Mouse (Mus musculus) cerebellum, adult 2 months (tissue): ENCODE results near the gene Sprn. TPM values are rescaled to one million over a fixed set of nuclear protein-coding genes. Genes with fewer than 3 reads are reported as not detected.

Experiments
- DNase-seq, 2 experiments: peaks; one replicate each; pipeline ENCODE4 v3.0.0; 2021
- H3K27ac ChIP-seq: fragments of 200-500 bp; 2 replicates; pipeline ENCODE4 v1.5.1; 2012; ENCODE audit warnings: low read length, control low read depth, inconsistent platforms; ENCODE audit not compliant: insufficient read depth
- H3K27me3 ChIP-seq: fragments of 200-500 bp; 2 replicates; pipeline ENCODE4 v1.6.1; 2012; ENCODE audit warnings: inconsistent platforms, mild to moderate bottlenecking, low read length, moderate library complexity; ENCODE audit not compliant: control insufficient read depth, insufficient read depth
- H3K4me1 ChIP-seq: fragments of 200-500 bp; 2 replicates; pipeline ENCODE4 v1.6.1; 2011; ENCODE audit warnings: low read length; ENCODE audit not compliant: control insufficient read depth, insufficient read depth
- H3K4me3 ChIP-seq: fragments of 200-500 bp; replicated peaks from 2 replicates; pipeline ENCODE3; 2011; ENCODE audit warnings: mild to moderate bottlenecking, low read depth, low read length, control low read depth; ENCODE audit not compliant: insufficient read depth
- CTCF ChIP-seq: fragments of 200-500 bp; IDR thresholded peaks from 2 replicates; pipeline ENCODE4 v1.5.1; 2011; ENCODE audit warnings: low read depth, mild to moderate bottlenecking, control low read depth, low read length, moderate library complexity, borderline replicate concordance; ENCODE audit not compliant: insufficient read depth
- POLR2A ChIP-seq: fragments of 200-500 bp; IDR thresholded peaks from 2 replicates; pipeline ENCODE4 v1.6.1; 2011; ENCODE audit warnings: low read length, control low read depth, borderline replicate concordance; ENCODE audit not compliant: insufficient read depth
- WGBS: fragments of 180-500 bp; shearing (Covaris S2); methylation state at CpG from one replicate; pipeline ENCODE4 v1.1.7; 2018; 5-methylcytosine and 5-hydroxymethylcytosine counted together
- polyA plus RNA-seq: library from polyadenylated mRNA; depleted of rRNA; stranded (reverse); fragments of >200 nt; gene quantifications from 2 replicates; pipeline ENCODE4 v1.2.3, GENCODE M21; 2012

Gene Sprn
- polyA plus RNA-seq, 1 experiment: 25.9 TPM

DNA sequence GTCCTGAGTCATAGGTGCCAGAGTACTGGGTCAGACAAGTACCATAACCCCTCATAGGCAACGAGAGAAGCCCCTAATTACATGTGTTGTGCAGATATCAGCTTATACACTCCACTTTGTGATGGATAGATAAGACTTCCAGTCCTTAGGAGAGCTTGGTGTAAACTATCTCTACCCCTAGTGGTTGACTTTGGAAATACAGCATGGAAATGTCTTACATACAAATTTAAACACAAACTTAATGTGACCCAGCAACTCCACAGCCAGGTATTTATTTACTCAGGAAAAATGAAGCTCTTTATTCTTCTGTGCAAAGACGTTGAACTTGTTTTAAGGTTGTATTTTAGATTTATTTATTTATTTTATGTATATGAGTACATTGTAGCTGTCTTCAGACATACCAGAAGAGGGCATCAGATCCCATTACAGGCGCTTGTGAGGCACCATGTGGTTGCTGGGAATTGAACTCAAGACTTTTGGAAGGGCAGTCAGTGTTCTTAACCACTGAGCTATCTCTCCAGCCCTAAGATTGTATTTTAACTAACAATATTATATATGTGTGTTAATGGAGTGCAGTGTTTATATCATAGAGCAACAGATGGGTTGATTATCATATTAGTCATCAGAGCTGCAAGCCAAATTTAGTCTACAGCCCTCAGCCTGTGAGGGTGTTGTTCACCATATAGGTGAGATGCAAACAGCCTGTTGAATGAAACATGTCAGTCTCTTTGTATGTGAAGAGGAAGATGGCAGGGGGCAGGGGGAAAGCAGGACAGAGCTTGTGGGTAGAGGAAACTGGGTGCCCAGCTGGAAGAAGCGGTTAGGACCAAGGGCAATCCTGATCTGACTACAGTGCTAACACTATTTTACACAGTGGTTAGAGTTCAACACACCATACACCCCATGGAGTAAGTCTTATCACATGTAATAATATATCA lies 34.0 kb upstream of the Sprn start:
- TF ChIP-seq POLR2A (no peak), CTCF (peak; percentile 25; the same call in 1 of the 2 replicates)
- Histone ChIP-seq H3K27ac (no peak overlapping the region), H3K4me3 (no peak overlapping the region), H3K4me1 (no peaks in the 10 kb centered on the region), H3K27me3 (no peaks in the 10 kb centered on the region)
- WGBS: 63% methylated on average over 4 of the region's 4 CpGs
- DNase-seq: no peak

DNA sequence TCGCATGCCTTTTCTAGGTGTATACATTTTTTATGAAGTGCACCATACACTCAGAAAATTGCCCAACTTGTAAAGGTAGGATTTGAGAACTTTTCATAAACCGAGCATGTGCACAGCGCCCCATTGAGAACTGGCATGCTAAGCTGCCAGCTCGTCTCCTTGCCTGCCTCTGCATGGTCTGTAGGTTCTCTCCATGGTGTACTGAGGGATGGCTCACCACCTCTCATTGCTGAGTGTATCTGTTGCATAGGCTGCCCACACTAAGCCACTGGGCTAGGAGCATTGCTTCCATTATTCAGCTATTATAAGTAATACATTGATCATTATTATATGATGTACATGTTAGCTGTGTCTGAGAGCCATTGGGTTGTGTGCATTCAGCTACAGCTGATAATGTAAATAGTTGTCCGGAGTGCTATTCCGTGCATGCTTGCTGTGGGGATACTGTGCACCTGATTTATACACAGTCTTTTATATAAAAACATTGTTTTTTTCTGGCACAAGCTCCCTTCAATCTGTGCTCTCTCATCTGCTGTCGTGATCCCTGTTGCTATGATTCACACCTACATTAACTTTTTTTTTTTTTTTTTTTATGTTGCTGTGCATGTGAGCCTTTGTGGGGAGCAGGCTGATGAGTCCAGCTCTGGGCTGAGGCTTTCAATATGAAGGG lies 33.2 kb upstream of the Sprn start:
- Histone ChIP-seq H3K27me3 (no peaks in the 10 kb centered on the region), H3K27ac (no peak overlapping the region), H3K4me3 (no peak overlapping the region), H3K4me1 (no peaks in the 10 kb centered on the region)
- TF ChIP-seq POLR2A (no peak), CTCF (no peak)
- DNase-seq: no peak
- WGBS: 62% methylated on average over 7 of the region's 7 CpGs

DNA sequence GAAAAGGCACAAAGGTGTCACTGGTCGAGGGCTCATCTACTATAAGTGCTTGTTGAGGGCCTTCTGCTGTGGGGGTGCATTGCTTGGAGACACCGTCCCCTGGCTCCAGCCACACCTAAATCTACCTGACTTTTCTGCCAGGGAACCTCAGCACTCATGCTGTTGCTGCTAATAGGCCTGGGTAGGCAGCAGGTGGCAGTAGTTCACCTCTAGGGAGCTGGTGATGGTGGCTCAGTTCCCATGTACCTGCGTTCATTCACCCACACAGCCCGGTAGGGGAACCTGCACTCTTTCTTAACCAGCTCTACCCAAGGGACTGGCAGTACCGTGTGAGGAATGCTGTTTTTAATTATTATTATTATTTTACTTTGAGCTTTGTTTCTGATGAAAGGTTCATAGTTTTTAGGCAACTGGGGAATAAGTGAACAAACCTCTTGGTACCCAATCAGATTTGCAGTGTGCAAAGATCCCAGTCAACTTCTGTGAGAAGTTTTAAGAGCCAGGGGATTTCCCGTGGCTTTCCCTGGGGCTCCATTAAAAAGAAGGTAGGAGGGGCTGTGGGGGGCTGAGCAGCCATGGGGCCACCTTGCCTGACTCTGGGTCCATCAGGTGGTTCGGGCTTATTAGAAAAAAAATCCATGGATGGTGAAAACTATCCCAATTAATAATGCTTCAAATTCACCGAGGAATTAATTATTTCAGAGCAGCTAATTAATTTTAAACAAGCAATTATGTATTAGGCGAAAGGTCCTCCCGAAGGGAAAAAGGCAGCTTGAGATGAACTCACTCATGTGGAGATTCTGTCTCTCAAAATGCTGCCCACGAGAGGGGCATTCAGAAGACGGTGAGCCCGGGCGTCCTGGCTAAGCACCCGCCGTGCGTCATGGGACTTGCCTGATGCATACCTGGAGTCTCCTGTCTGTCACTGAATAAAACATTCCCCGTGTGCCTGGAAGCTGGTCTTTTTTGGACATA lies 32.3 kb upstream of the Sprn start:
- Histone ChIP-seq H3K27ac (no peak overlapping the region), H3K4me3 (no peak overlapping the region), H3K27me3 (no peaks in the 10 kb centered on the region), H3K4me1 (no peaks in the 10 kb centered on the region)
- 57% methylated on average over 18 of the region's 18 CpGs for WGBS
- no peak for DNase-seq
- no peak for TF ChIP-seq POLR2A
- peak; percentile 15; the same call in 1 of the 2 replicates for TF ChIP-seq CTCF

DNA sequence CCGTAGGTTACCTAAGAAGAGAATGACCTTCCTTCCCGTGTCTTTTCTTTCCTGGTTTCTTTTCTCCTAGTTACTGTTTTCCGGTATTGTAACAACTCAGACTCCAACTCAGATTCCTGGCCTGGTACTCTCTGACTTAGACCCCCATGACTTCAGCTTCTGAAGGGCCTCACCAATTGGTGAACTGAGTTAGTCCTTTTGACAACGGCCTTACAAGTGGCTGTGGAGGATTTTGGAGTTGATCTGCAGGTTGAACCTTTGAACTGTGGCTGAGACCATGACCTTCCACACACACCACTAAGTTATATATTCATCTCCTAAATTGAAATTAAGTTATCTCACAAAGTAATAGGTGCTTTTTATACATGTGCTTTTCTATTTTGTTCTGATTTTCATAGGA lies 29.5 kb upstream of the Sprn start:
- H3K4me3 ChIP-seq: no peak overlapping the region
- H3K27me3 ChIP-seq: no peaks in the 10 kb centered on the region
- DNase-seq: no peak
- no peak for TF ChIP-seq CTCF
- no peak for TF ChIP-seq POLR2A
- 88% methylated on average over 4 of the region's 4 CpGs for WGBS
- no peaks in the 10 kb centered on the region for H3K4me1 ChIP-seq
- H3K27ac ChIP-seq: no peak overlapping the region

DNA sequence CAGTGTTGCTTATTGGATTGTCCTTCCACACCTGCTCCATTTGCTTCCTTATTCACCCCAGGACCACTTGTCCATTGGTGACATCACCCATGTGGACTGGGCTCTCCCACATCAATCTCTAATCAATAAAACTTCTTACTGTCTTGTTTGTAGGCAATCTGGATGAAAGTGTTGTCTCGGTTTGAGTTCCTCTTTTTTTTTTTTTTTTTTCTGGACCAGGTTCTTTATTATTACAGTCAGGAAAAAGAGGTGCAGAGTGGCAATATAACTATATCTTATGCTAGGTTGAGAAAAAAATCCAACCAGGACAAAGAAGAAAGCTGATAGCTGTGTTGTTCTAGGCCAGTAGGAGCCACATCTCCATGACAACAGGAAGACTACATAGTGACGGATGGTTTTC lies 26.0 kb upstream of the Sprn start:
- Histone ChIP-seq H3K4me1 (no peaks in the 10 kb centered on the region), H3K27ac (no peak overlapping the region), H3K4me3 (no peak overlapping the region), H3K27me3 (no peaks in the 10 kb centered on the region)
- TF ChIP-seq POLR2A (no peak), CTCF (no peak)
- no peak for DNase-seq
- WGBS: 76% methylated on average over 2 of the region's 2 CpGs

DNA sequence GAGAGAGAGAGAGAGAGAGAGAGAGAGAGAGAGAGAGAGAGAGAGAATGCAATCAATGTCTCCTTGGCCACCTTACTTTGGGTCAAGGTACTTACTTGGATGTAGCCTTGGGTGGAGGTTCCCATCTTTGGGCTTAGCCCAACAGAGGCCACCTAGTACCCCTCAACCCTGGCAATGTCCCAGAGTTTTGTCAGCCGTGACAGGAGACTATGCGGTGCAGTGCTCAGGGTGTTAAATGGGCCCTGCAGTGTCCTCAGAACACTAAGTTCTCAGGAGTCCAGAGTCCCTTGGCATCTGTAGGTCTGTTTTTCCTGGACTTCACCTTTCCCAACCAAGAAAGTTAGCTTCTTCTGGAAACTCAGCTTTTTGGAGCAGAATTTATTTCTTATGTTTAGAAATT lies 24.5 kb upstream of the Sprn start:
- TF ChIP-seq POLR2A: no peak
- TF ChIP-seq CTCF: no peak
- no peaks in the 10 kb centered on the region for H3K27me3 ChIP-seq
- 64% methylated on average over 2 of the region's 2 CpGs for WGBS

DNA sequence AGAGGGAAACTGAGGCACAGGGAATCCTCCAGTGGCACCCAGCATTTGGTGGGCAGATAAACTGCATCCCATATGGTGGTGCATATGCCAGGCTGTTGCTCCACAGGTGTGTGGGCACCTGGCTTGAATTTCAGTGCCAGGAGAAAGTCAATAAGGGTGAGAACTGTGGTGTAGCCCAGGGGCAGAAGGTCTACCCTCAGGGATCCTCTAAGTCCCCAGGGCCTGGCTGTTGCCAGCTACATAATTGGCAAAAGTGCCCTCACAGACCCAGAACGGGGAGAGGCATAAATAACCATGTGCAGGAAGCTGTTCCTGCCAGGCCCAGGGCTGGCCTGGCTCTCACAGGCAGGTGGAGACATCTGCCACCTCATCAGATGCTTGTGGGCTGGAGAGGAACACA lies 18.3 kb upstream of the Sprn start, which contains the start of gene Olfr523:
Olfr523 (plus strand) TSS at position 282 of the 400 bp plus-strand sequence.
- DNase-seq: peak; percentile 60 to 69
- WGBS: 5% methylated on average over 1 of the region's 1 CpGs

More for the DNA sequence above, 24.5 kb upstream of the Sprn start:
- no peak for DNase-seq
- Histone ChIP-seq H3K4me3 (no peak overlapping the region), H3K4me1 (no peaks in the 10 kb centered on the region; the same call in 1 of the 2 replicates), H3K27ac (no peak overlapping the region)

More for the DNA sequence above, 18.3 kb upstream of the Sprn start, which contains the start of gene Olfr523:
- H3K27ac ChIP-seq: no peak within 1 kb of the TSS
- peaks cover 16% of the 10 kb centered on the region for H3K4me1 ChIP-seq
- no peak within 1 kb of the TSS for H3K4me3 ChIP-seq
- H3K27me3 ChIP-seq: no peaks in the 10 kb centered on the region
- TF ChIP-seq POLR2A (no peak), CTCF (no peak; the same call in 1 of the 2 replicates)
